Mouse (Mus musculus) neutrophil, adult 65 days (primary cell): ENCODE measurements around the gene Ggps1. TPM values are rescaled to one million over a fixed set of nuclear protein-coding genes. Genes with fewer than 3 reads are reported as not detected.

Source experiments
- total RNA-seq: library from RNA; stranded (reverse); gene quantifications from 2 replicates; pipeline ENCODE4 v1.2.4, GENCODE M21; 2023

Ggps1 gene
- 21.8 and 24.7 TPM in 2 replicates for total RNA-seq

GRCm38 (mm10) chr13:14063013-14063941 is at the start of gene Ggps1, which contains the start of gene Arid4b:
Gene Ggps1 (minus strand): TSS chr13:14063488.
Gene Arid4b (plus strand): TSS chr13:14063232.

DNA sequence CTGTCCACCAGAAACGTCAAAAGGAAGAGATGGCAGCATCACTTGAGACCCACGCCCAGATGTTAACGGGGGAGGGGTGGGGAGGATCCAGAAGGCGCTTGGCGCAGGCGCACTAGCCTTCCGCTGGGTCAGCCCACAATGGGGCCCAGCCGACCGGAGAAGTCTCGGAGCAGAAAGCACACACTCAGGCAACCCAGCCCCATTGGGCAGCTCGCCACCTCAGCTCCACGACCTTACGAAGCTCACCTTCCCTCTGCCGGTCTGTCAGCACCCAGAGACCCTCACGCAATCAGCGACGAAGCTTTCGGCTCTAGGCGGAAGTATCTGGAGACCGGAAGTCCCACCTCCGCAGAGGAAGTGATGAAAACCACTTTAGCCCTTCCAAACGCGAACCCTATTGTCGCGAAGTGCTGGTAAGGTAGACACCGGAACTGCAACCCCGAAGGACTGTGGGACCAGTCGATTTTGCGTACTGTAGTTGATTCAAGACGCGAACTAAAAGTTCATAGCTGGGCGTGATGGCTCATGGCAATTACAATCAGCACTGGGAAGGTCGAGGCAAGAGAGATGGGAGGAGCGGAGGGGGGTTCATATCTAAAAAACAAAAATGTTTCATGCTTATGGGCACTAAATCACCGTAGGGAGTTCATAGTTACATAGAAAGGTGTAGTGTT is 23.9 kb downstream of the Ggps1 start, which contains the start of gene Tbce:
Gene Tbce, minus strand, starts transcription at position 347 of the 674 bp plus-strand sequence.

Other genes with a start within 250 kb of the Ggps1 start
- 8.8 and 12.8 TPM in 2 replicates for gene B3galnt2, start 109.0 kb downstream of the Ggps1 start, total RNA-seq
- 64.4 and 92.2 TPM in 2 replicates for gene Tbce, start 23.9 kb downstream of the Ggps1 start, total RNA-seq
- gene Arid4b, start 256 bp downstream of the Ggps1 start, total RNA-seq, result 63.3 and 104 TPM in 2 replicates